Mouse (Mus musculus) heart, embryonic 11.5 days (tissue): ENCODE results near the gene 1700025F22Rik. TPM values are rescaled to one million over a fixed set of nuclear protein-coding genes. Genes with fewer than 3 reads are reported as not detected.
"Not testable (repeated sequence)": the region's sequence is repeated elsewhere in the genome, so short reads cannot be mapped to it uniquely, and the experiment has no call there.

Experiments
- ATAC-seq: fragments of 200-750 bp; cut with Nextera tagmentation; replicated peaks from 2 replicates; pipeline ENCODE4 v1.8.0; 2017; ENCODE audit warnings: moderate library complexity; ENCODE audit not compliant: insufficient number of reproducible peaks, low FRiP score, low TSS enrichment
- H3K27ac ChIP-seq: fragments of 300-500 bp; sonication (generic); 2 replicates; pipeline ENCODE4 v1.5.1; 2014; ENCODE audit warnings: mild to moderate bottlenecking, low read depth, low read length
- H3K27me3 ChIP-seq: fragments of 300-500 bp; sonication (generic); 2 replicates; pipeline ENCODE4 v1.6.1; 2014; ENCODE audit warnings: mild to moderate bottlenecking, low read length, mixed read lengths; ENCODE audit not compliant: control insufficient read depth, insufficient read depth
- H3K36me3 ChIP-seq: fragments of 300-500 bp; sonication (generic); 2 replicates; pipeline ENCODE4 v1.6.1; 2014; ENCODE audit warnings: mild to moderate bottlenecking, low read length, moderate library complexity, mixed read lengths; ENCODE audit not compliant: control insufficient read depth, insufficient read depth
- H3K4me1 ChIP-seq: fragments of 300-500 bp; sonication (generic); 2 replicates; pipeline ENCODE4 v1.6.1; 2014; ENCODE audit warnings: low read length; ENCODE audit not compliant: control insufficient read depth, insufficient read depth
- H3K4me2 ChIP-seq: fragments of 300-500 bp; sonication (generic); 2 replicates; pipeline ENCODE4 v1.6.1; 2014; ENCODE audit warnings: mild to moderate bottlenecking, moderate library complexity
- H3K4me3 ChIP-seq: fragments of 300-500 bp; sonication (generic); 2 replicates; pipeline ENCODE4 v1.5.1; 2014; ENCODE audit warnings: low read depth, low read length
- H3K9ac ChIP-seq: fragments of 300-500 bp; sonication (generic); 2 replicates; pipeline ENCODE4 v1.6.1; 2014; ENCODE audit warnings: mild to moderate bottlenecking, low read depth, low read length, moderate library complexity
- H3K9me3 ChIP-seq: fragments of 300-500 bp; sonication (generic); replicated peaks from 2 replicates; pipeline ENCODE4 v1.6.1; 2016; ENCODE audit warnings: low read length; ENCODE audit not compliant: control insufficient read depth
- WGBS: fragments of 180-500 bp; shearing (Covaris S2); extraction: QIAGEN DNeasy Blood & Tissue Kit; methylation state at CpG from one replicate; pipeline ENCODE4 v1.1.7; 2014; ENCODE audit not compliant: insufficient replicate concordance; 5-methylcytosine and 5-hydroxymethylcytosine counted together
- polyA plus RNA-seq: library from polyadenylated mRNA; unstranded; fragments of >200 nt; fragmentation: Nextera tagmentation; extraction: Ambion mirVana; gene quantifications from 2 replicates; pipeline ENCODE4 v1.2.1, GENCODE M21; 2014

The 1700025F22Rik gene
- polyA plus RNA-seq, 1 experiment from 2014 or later, result not detected

DNA sequence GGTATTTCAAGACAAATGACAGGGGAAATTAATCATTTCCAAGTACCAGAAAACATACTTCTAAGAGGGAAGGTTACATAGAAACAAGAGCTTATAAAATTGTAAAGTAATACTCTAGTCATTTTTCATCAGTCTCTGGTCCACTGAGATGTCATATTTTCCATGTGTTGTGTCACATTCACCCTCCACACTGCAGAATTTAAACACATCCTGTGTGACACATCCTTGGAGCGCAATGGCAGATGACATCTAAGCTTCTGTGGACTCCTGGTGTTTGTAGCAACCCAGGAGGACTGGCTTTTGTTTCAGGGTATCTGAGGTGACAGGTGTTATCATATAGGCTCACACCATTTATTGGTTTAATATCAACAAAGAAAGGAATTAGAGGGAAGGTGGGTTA lies 35.4 kb downstream of the 1700025F22Rik start:
- no peak overlapping the region for H3K4me3 ChIP-seq
- WGBS, result 79% methylated on average over 1 of the region's 1 CpGs
- no peak overlapping the region for H3K27ac ChIP-seq
- H3K4me1 ChIP-seq, result no peaks in the 10 kb centered on the region
- H3K36me3 ChIP-seq, result no peaks in the 10 kb centered on the region
- no peak overlapping the region for H3K9ac ChIP-seq
- H3K4me2 ChIP-seq, result no peak overlapping the region
- no peaks in the 10 kb centered on the region for H3K27me3 ChIP-seq
- ATAC-seq, result no peak
- no peaks in the 10 kb centered on the region for H3K9me3 ChIP-seq

DNA sequence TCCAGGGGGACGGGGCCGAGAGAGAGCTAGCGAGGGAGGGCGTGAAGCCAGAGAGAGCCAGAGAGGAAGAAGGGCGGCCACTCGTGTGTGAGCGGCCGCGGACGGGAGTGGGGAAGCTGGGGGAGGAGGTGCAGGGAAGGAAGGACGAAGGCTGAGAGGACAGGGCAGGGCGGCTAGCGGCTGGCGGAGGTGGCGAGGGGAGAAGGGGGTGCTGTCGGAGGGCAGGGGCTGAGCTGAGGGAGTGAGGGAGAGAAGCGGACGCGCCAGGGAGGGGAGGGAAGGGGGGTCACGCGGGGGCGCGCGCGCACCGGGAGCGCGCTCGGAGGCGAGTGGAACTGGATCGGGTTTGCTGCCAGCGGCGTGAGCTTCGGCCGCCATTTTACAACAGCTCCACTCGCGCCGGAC lies 44.1 kb downstream of the 1700025F22Rik start:
- not testable (repeated sequence) for H3K27me3 ChIP-seq, H3K4me1 ChIP-seq, H3K36me3 ChIP-seq, H3K9me3 ChIP-seq, H3K27ac ChIP-seq
- Histone ChIP-seq H3K4me2 (peak overlapping the region; percentile 55), H3K4me3 (peak overlapping the region; percentile 35), H3K9ac (peak overlapping the region; percentile 63; the same call in 1 of the 2 replicates)
- 5% methylated on average over 7 of the region's 38 CpGs for WGBS
- peak; percentile 92 for ATAC-seq

DNA sequence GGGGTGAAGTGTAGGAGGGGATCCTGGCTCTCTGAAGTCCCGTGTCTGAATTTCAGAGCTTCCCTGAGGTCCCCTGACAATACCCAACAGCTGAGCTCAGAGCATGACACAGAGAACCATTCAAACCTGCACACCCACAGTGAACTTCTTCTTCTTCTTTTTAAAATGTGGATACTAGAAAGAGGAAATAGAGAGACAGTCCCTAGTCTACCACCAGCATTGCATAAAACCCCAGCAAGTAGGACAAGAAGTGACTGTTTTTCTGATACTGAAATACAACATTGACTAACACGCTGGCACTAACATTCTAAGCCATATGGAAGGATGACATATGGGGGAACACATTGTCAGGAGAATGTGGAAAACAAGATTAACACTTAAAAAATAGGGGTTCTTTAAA lies 45.8 kb downstream of the 1700025F22Rik start:
- Histone ChIP-seq H3K4me1 (no peaks in the 10 kb centered on the region), H3K9ac (no peak overlapping the region), H3K4me2 (no peak overlapping the region), H3K36me3 (no peaks in the 10 kb centered on the region), H3K27me3 (no peaks in the 10 kb centered on the region), H3K9me3 (no peaks in the 10 kb centered on the region), H3K27ac (no peak overlapping the region), H3K4me3 (no peak overlapping the region)
- WGBS, result 76% methylated on average over 2 of the region's 2 CpGs
- ATAC-seq, result no peak

DNA sequence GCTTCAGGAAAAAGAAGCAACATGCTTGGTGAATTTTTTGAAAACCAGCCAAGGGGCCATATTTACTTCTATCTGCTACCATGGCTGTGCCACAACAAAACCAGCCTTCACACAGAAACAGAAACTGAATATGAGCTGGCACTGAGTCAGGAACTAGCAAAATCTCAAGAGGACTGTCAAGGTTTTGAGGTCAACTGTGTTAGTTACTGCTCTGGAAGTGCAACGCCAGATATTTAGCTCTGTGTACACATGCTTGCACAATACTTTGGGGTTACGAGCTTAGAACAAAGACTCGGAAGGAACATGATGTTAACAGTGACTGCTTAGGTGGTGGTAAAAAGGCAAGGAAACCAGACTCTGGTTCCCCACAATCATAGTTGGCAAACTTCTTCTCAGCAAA lies 57.4 kb downstream of the 1700025F22Rik start:
- H3K36me3 ChIP-seq, result no peaks in the 10 kb centered on the region
- no peak overlapping the region for H3K4me3 ChIP-seq
- no peak overlapping the region for H3K4me2 ChIP-seq
- H3K4me1 ChIP-seq, result no peaks in the 10 kb centered on the region
- ATAC-seq, result no peak
- no peak overlapping the region for H3K27ac ChIP-seq
- H3K27me3 ChIP-seq, result no peaks in the 10 kb centered on the region
- H3K9ac ChIP-seq, result no peak overlapping the region
- 76% methylated on average over 3 of the region's 3 CpGs for WGBS
- no peaks in the 10 kb centered on the region for H3K9me3 ChIP-seq

GRCm38 (mm10) chr19:11101880-11102279 lies 63.2 kb downstream of the 1700025F22Rik start:
- Histone ChIP-seq H3K9ac (no peak overlapping the region), H3K4me1 (no peaks in the 10 kb centered on the region), H3K36me3 (no peaks in the 10 kb centered on the region), H3K27ac (no peak overlapping the region), H3K27me3 (no peaks in the 10 kb centered on the region), H3K9me3 (no peaks in the 10 kb centered on the region), H3K4me3 (no peak overlapping the region), H3K4me2 (no peak overlapping the region)
- whole genome bisulfite sequencing, result 43% methylated on average over 1 of the region's 1 CpGs
- ATAC-seq, result no peak

- no peaks in the 10 kb centered on the region for H3K9me3 ChIP-seq
- no peak overlapping the region for H3K27ac ChIP-seq
- no peak overlapping the region for H3K9ac ChIP-seq
- WGBS, result 76% methylated on average over 3 of the region's 3 CpGs
- H3K27me3 ChIP-seq, result peaks cover 1% of the 10 kb centered on the region; the same call in 1 of the 2 replicates
- H3K4me2 ChIP-seq, result no peak overlapping the region
- no peaks in the 10 kb centered on the region for H3K36me3 ChIP-seq
- no peak for ATAC-seq
- no peak overlapping the region for H3K4me3 ChIP-seq
- H3K4me1 ChIP-seq, result no peaks in the 10 kb centered on the region
Observed at GRCm38 (mm10) chr19:11098401-11098800, 66.7 kb downstream of the 1700025F22Rik start.

DNA sequence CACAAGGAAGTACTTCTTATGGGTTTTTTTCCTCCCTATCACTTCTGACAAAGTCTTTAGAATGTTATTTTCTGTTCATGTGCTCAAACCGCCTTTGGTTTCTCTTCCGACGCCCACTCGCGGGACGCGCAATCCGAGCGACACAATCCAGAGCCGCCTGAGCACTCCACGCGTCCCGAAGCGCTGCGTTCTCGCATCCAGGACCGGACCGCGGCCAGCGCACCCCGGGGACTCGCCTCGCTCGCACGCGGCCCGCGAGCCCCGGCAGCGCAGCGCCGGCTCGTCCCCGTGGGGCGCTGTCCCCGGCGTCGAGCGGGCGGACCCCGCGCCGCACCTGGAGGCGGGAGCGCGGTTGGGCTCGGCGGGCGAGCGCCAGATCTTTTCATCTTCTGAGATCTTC lies 73.0 kb downstream of the 1700025F22Rik start:
- not testable (repeated sequence) for ATAC-seq, H3K9me3 ChIP-seq, H3K4me1 ChIP-seq, H3K27me3 ChIP-seq, H3K27ac ChIP-seq, H3K9ac ChIP-seq, H3K36me3 ChIP-seq
- WGBS, result 1% methylated on average over 50 of the region's 50 CpGs
- Histone ChIP-seq H3K4me2 (peak overlapping the region; percentile 62), H3K4me3 (peak overlapping the region; percentile 32; the same call in 1 of the 2 replicates)

Other genes starting within 250 kb of the 1700025F22Rik start
- gene Zp1, start 244.7 kb downstream of the 1700025F22Rik start, polyA plus RNA-seq, result not detected in 2 replicates
- gene Ptgdr2, start 228.2 kb downstream of the 1700025F22Rik start, polyA plus RNA-seq, result 0.27 TPM in 2 replicates
- 17.7 and 18.9 TPM in 2 replicates for gene Ccdc86, start 216.1 kb downstream of the 1700025F22Rik start, polyA plus RNA-seq
- not detected in 2 replicates for gene Ms4a10, start 190.7 kb downstream of the 1700025F22Rik start, polyA plus RNA-seq
- gene Ms4a15, start 172.1 kb downstream of the 1700025F22Rik start, polyA plus RNA-seq, result 0.17 TPM in 1 of 2 replicates, not detected in the other
- gene Ms4a18, start 147.3 kb downstream of the 1700025F22Rik start, polyA plus RNA-seq, result not detected in 2 replicates
- not detected in 2 replicates for gene Ms4a8a, start 84.2 kb downstream of the 1700025F22Rik start, polyA plus RNA-seq
- gene 1700017D01Rik, start 34.4 kb downstream of the 1700025F22Rik start, polyA plus RNA-seq, result not detected in 2 replicates
- gene Ms4a13, start 31.4 kb upstream of the 1700025F22Rik start, polyA plus RNA-seq, result not detected in 2 replicates
- not detected in 2 replicates for gene Ms4a12, start 67.1 kb upstream of the 1700025F22Rik start, polyA plus RNA-seq
- gene Ms4a1, start 100.9 kb upstream of the 1700025F22Rik start, polyA plus RNA-seq, result not detected in 2 replicates
- not detected in 2 replicates for gene Ms4a5, start 118.6 kb upstream of the 1700025F22Rik start, polyA plus RNA-seq
- gene Ms4a14, start 149.1 kb upstream of the 1700025F22Rik start, polyA plus RNA-seq, result not detected in 2 replicates
- gene Ms4a7, start 170.8 kb upstream of the 1700025F22Rik start, polyA plus RNA-seq, result 0.49 TPM in 1 of 2 replicates, not detected in the other
- 0.27 and 1.0 TPM in 2 replicates for gene Ms4a4a, start 210.2 kb upstream of the 1700025F22Rik start, polyA plus RNA-seq
- not detected in 2 replicates for gene Ms4a4c, start 239.4 kb upstream of the 1700025F22Rik start, polyA plus RNA-seq